Mouse (Mus musculus) gastrocnemius, postnatal 25 days (tissue): ENCODE data around the gene Prr9. TPM values are rescaled to one million over a fixed set of nuclear protein-coding genes. Genes with fewer than 3 reads are reported as not detected.

Experiments
- DNase-seq: peaks from one replicate; pipeline ENCODE4 v3.0.0; 2022
- long read RNA-seq, 2 experiments: library from polyadenylated mRNA; stranded (forward); transcript quantifications; one replicate each; pipeline ENCODE4 v2.0.0; 2021
- total RNA-seq, 2 experiments: library from RNA; stranded (reverse); gene quantifications; 1 replicate in 1 of 2; 2 replicates in 1 of 2; pipeline ENCODE4 v1.2.3; 2021

The Prr9 gene
- total RNA-seq = not detected
- long read RNA-seq, experiment 1 = 0 reads
- long read RNA-seq, experiment 2 = 0 reads

GRCm38 (mm10) chr3:92123847-92124246 lies at the start of gene Prr9:
Prr9 (minus strand) TSS chr3:92123947.
- DNase-seq = no peak

GRCm38 (mm10) chr3:92169847-92170246 lies 46.1 kb upstream of the Prr9 start:
- no peak for DNase-seq

GRCm38 (mm10) chr3:92153322-92153721 lies 29.6 kb upstream of the Prr9 start:
- DNase-seq = no peak

GRCm38 (mm10) chr3:92150631-92151277 lies 27.0 kb upstream of the Prr9 start:
- no peak for DNase-seq

GRCm38 (mm10) chr3:92147913-92148312 lies 24.2 kb upstream of the Prr9 start:
- no peak for DNase-seq

- DNase-seq = no peak
These were observed 23.7 kb upstream of the Prr9 start for GRCm38 (mm10) chr3:92147420-92147819.

- DNase-seq = no peak
These were observed 18.9 kb upstream of the Prr9 start, which contains the start of gene Lelp1 for GRCm38 (mm10) chr3:92142644-92143043. Lelp1 (minus strand) TSS chr3:92142744.

- DNase-seq = no peak
These were observed 2.8 kb downstream of the Prr9 start for GRCm38 (mm10) chr3:92120902-92121301.

GRCm38 (mm10) chr3:92117930-92118329 lies 5.8 kb downstream of the Prr9 start:
- no peak for DNase-seq

GRCm38 (mm10) chr3:92111526-92111925 lies 12.2 kb downstream of the Prr9 start:
- no peak for DNase-seq

GRCm38 (mm10) chr3:92110790-92111189 lies 13.0 kb downstream of the Prr9 start:
- no peak for DNase-seq

- no peak for DNase-seq
These were observed 17.2 kb downstream of the Prr9 start for GRCm38 (mm10) chr3:92106582-92106981.

GRCm38 (mm10) chr3:92083042-92083441 lies 40.7 kb downstream of the Prr9 start, which contains the start of gene Lor:
Lor (minus strand) TSS chr3:92083142.
- no peak for DNase-seq

GRCm38 (mm10) chr3:92081285-92081931 lies 42.3 kb downstream of the Prr9 start:
- peak; percentile 13 for DNase-seq

GRCm38 (mm10) chr3:92080462-92081284 lies 43.1 kb downstream of the Prr9 start:
- peak; percentile 54 for DNase-seq

Other genes starting within 250 kb of the Prr9 start
- gene Pglyrp3, start 109.4 kb downstream of the Prr9 start, total RNA-seq = not detected
- gene Lor, start 40.8 kb downstream of the Prr9 start, total RNA-seq = not detected
- gene Lelp1, start 18.8 kb upstream of the Prr9 start, total RNA-seq = not detected
- gene Sprr2a1, start 91.9 kb upstream of the Prr9 start, total RNA-seq = not detected
- not detected for gene Sprr2a2, start 92.0 kb upstream of the Prr9 start, total RNA-seq
- gene Sprr2a3, start 161.5 kb upstream of the Prr9 start, total RNA-seq = not detected
- not detected for gene Sprr2b, start 192.7 kb upstream of the Prr9 start, total RNA-seq
- not detected for gene Sprr2d, start 215.2 kb upstream of the Prr9 start, total RNA-seq
- gene Sprr2e, start 228.2 kb upstream of the Prr9 start, total RNA-seq = not detected
- not detected for gene Sprr2f, start 241.2 kb upstream of the Prr9 start, total RNA-seq